Mouse (Mus musculus) gastrocnemius, postnatal 25 days (tissue): ENCODE results near the gene Dock2. TPM values are rescaled to one million over a fixed set of nuclear protein-coding genes. Genes with fewer than 3 reads are reported as not detected.
"Not testable (repeated sequence)": the region's sequence is repeated elsewhere in the genome, so short reads cannot be mapped to it uniquely, and the experiment has no call there.

Source experiments
- DNase-seq: peaks from one replicate; pipeline ENCODE4 v3.0.0; 2022
- total RNA-seq, 2 experiments: library from RNA; stranded (reverse); gene quantifications; 1 replicate in 1 of 2; 2 replicates in 1 of 2; pipeline ENCODE4 v1.2.3; 2021

The Dock2 gene
- total RNA-seq, 2 experiments from 2014 or later, result 0.69 to 1.1 TPM

- DNase-seq, result no peak
These were observed 499.4 kb downstream of the Dock2 start for GRCm38 (mm10) chr11:34284124-34284808.

- DNase-seq, result no peak
These were observed 506.6 kb downstream of the Dock2 start for GRCm38 (mm10) chr11:34277047-34277445.

GRCm38 (mm10) chr11:34276363-34277046 is 507.2 kb downstream of the Dock2 start:
- no peak for DNase-seq

GRCm38 (mm10) chr11:34275941-34276340 is 507.8 kb downstream of the Dock2 start:
- no peak for DNase-seq

- DNase-seq, result no peak
These were observed 511.7 kb downstream of the Dock2 start for GRCm38 (mm10) chr11:34272016-34272415.

GRCm38 (mm10) chr11:34264099-34264498 is 519.6 kb downstream of the Dock2 start:
- DNase-seq, result no peak

- no peak for DNase-seq
These were observed 524.7 kb downstream of the Dock2 start for GRCm38 (mm10) chr11:34258849-34259469.

GRCm38 (mm10) chr11:34257548-34258189 is 526.0 kb downstream of the Dock2 start:
- no peak for DNase-seq

- no peak for DNase-seq
These were observed 540.7 kb downstream of the Dock2 start for GRCm38 (mm10) chr11:34242979-34243378.

GRCm38 (mm10) chr11:34240252-34240651 is 543.4 kb downstream of the Dock2 start:
- no peak for DNase-seq

GRCm38 (mm10) chr11:34239691-34240090 is 544.0 kb downstream of the Dock2 start:
- peak; percentile 14 for DNase-seq

- no peak for DNase-seq
These were observed 546.8 kb downstream of the Dock2 start for GRCm38 (mm10) chr11:34236885-34237284.

GRCm38 (mm10) chr11:34236091-34236759 is 547.5 kb downstream of the Dock2 start:
- DNase-seq, result no peak

- DNase-seq, result no peak
These were observed 554.8 kb downstream of the Dock2 start for GRCm38 (mm10) chr11:34228758-34229364.

- no peak for DNase-seq
These were observed 556.5 kb downstream of the Dock2 start for GRCm38 (mm10) chr11:34227180-34227579.

- not testable (repeated sequence) for DNase-seq
These were observed 563.1 kb downstream of the Dock2 start for GRCm38 (mm10) chr11:34220596-34220995.

GRCm38 (mm10) chr11:34212853-34213252 is 570.8 kb downstream of the Dock2 start:
- no peak for DNase-seq

GRCm38 (mm10) chr11:34207989-34208388 is 575.7 kb downstream of the Dock2 start, which contains the start of gene Foxi1:
Gene Foxi1, minus strand, starts transcription at chr11:34208089.
- no peak for DNase-seq

GRCm38 (mm10) chr11:34202769-34203168 is 580.9 kb downstream of the Dock2 start:
- DNase-seq, result no peak

GRCm38 (mm10) chr11:34195142-34195541 is 588.5 kb downstream of the Dock2 start:
- no peak for DNase-seq

GRCm38 (mm10) chr11:34194158-34194941 is 589.3 kb downstream of the Dock2 start:
- DNase-seq, result no peak
